Mouse (Mus musculus): ENCODE data around the gene Kiz. TPM values are rescaled to one million over a fixed set of nuclear protein-coding genes. Genes with fewer than 3 reads are reported as not detected.

Gene Kiz
- total and polyA plus RNA-seq, 2 experiments from 2014 or later = 6.9 to 18.6 TPM

DNA sequence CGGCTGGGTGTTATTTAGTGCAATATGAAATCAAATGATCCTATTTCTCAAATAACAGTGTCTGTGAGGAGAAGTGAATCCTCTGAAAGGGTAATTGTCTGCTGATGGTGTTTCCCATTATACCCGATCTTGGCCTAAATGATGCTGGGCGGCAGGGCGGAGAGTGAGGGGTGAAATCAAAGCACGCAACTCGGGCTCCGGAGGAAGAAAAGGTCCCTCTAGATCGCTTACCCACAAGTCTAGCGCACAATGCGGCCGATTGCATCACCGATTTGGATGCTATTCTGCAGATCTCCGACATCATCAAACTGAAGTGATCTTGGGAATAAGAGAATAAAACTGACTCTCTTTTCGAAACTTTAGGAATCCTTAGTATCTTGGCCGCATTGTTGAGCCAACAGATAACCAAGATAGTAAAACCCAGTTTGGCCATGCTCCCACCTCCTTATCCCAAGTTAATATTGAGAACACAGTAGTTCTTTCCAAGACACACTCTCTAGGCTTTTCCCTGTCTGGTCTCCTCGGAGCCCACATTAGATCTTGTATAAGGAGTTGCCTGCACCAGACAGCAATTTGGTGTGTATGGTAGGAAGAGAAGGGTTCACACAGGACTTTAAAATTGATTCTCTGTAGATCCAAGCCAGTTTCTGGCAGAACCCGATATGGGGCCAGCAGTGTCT, 18.7 kb upstream of the Kiz start:
- 0 out of 2 replicates have a peak overlapping the region, but pooled peaks have one; percentile 1 for H3K4me3 ChIP-seq (ENCODE audit: low read length)

DNA sequence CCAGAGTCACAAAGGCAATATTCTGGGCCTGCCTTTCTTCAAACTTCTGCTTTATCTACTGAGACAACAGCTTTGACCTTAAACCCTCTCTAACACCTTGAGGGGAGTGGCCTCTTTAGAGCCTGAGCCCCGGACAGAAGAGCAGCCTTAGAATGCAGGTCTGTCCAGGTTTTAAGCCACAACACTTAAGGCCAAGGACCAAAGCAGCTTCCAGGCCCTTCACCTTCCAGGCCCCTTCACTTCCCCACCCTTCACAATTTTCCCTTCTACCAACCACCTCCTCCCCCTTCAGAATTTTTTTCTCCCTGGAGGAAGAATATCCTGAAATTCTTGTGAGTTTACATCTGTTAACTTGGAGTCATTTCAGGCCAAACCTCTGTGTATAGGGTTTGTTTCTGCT, 18.0 kb upstream of the Kiz start:
- Histone ChIP-seq H3K4me2 (ENCODE audit: low read depth, low read length) (peak overlapping the region; percentile 49; the same call in 1 of the 2 replicates), H3K4me3 (ENCODE audit: low read length) (no peak overlapping the region)

More for the DNA sequence above, 18.7 kb upstream of the Kiz start:
- ATAC-seq (no peak), DNase-seq (ENCODE audit: low spot score) (peak; percentile 17)
- Histone ChIP-seq H3K36me3 (ENCODE audit: insufficient read depth, low read length) (no peaks in the 10 kb centered on the region), H3K9me3 (ENCODE audit: low read length) (no peaks in the 10 kb centered on the region), H3K27me3 (ENCODE audit: insufficient read depth, low read length) (peaks cover 76% of the 10 kb centered on the region), H3K4me2 (ENCODE audit: low read depth, low read length) (peak overlapping the region; percentile 49), H3K27ac (0 out of 2 replicates have a peak overlapping the region, but pooled peaks have one; percentile 27), H3K9ac (replicated peaks; ENCODE audit: low read length) (no peak overlapping the region), H3K4me1 (ENCODE audit: insufficient read depth, low read length) (no peaks in the 10 kb centered on the region)
- 12% methylated on average over 17 of the region's 17 CpGs for WGBS
- TF ChIP-seq CTCF (IDR thresholded peaks at IDR 0.05; ENCODE audit: low read depth) = no peak

DNA sequence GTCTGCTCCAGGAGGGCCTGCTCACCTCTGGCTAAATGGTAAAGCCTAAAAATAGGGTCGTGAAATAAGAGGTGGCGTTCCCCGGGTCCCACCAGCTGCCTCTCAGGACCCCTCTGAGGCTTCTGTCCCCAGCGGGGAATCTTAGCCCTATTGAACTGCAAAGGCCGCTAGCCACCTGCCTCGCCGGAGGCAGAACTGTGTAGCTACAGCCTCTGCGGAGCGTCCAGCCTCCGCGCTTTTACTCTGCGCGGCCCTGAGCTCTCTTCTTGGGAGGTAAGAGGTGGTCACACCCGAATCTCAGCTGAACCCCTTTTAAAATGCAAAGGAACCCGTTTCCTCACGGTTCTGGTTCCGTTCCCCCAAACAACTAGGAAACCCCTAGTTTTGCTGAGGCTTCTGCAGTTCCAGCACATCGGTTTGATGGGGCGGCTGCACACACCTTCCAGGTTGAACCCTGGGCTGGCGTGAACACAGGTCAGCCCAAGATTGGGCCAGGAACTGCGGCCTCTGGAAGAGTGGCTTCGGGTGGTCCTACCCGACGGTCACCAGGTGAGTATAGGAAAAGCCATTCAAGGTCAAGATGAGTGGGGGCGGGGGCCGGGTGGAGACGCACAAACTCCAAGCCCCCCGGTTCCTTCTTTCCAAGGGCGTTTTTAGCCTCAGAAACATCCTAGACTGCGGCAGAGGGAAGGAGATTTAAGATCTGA, 16.9 kb upstream of the Kiz start:
- no peak for DNase-seq (ENCODE audit: low spot score)
- Histone ChIP-seq H3K4me3 (ENCODE audit: low read length) (peak overlapping the region; percentile 26), H3K27me3 (ENCODE audit: insufficient read depth, low read length) (peaks cover 75% of the 10 kb centered on the region), H3K4me2 (ENCODE audit: low read depth, low read length) (peak overlapping the region; percentile 48), H3K9me3 (ENCODE audit: low read length) (no peaks in the 10 kb centered on the region), H3K27ac (peak overlapping the region; percentile 48; the same call in 1 of the 2 replicates), H3K9ac (replicated peaks; ENCODE audit: low read length) (peak overlapping the region; percentile 38), H3K4me1 (ENCODE audit: insufficient read depth, low read length) (no peaks in the 10 kb centered on the region), H3K36me3 (ENCODE audit: insufficient read depth, low read length) (no peaks in the 10 kb centered on the region)
- TF ChIP-seq CTCF (IDR thresholded peaks at IDR 0.05; ENCODE audit: low read depth) = no peak
- 6% methylated on average over 30 of the region's 30 CpGs for WGBS
- no peak for ATAC-seq

More for the DNA sequence above, 18.0 kb upstream of the Kiz start:
- no peaks in the 10 kb centered on the region for H3K4me1 ChIP-seq (ENCODE audit: insufficient read depth, low read length)
- no peak for ATAC-seq
- 22% methylated on average over 1 of the region's 1 CpGs for WGBS
- H3K9me3 ChIP-seq (ENCODE audit: low read length) = no peaks in the 10 kb centered on the region
- H3K36me3 ChIP-seq (ENCODE audit: insufficient read depth, low read length) = no peaks in the 10 kb centered on the region
- TF ChIP-seq CTCF (IDR thresholded peaks at IDR 0.05; ENCODE audit: low read depth) = no peak
- H3K9ac ChIP-seq (replicated peaks; ENCODE audit: low read length) = no peak overlapping the region
- no peak overlapping the region for H3K27ac ChIP-seq
- DNase-seq (ENCODE audit: low spot score) = no peak
- peaks cover 76% of the 10 kb centered on the region for H3K27me3 ChIP-seq (ENCODE audit: insufficient read depth, low read length)

DNA sequence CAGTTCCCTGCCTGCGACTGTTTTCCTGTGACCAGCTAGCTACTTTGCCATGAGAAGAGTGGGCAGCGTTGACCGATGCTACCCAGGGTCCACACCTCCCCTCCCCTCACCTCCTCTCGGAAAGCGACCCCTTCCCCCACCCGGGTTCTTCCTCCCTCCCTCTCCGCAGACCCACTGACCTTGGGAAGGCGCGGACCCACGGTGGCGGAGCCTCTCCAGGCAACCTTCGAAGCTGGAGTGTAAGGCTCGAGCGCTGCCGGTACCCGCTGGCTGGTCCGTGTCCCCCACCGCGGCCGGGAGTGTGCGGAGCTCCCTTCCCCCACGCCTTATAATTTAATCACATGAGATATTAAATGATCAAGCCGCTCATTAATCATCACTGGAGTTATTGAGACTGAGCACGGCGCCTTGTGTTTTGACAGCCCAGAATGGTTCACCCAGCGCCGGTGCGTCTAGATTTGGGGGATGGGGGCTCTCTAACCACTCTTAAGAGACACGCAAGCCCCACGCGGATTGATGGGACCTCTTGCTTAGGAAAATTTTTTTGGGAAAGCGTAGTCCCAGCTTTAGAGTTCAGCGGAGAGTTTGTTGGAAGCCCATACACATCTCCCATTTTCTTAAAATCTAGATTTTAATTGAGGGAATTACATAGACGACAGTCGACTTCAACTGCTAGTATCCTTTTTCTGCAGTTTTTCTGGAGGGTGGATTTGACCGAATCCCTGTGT, 16.2 kb upstream of the Kiz start:
- 4% methylated on average over 34 of the region's 36 CpGs for WGBS
- no peaks in the 10 kb centered on the region for H3K4me1 ChIP-seq (ENCODE audit: insufficient read depth, low read length)
- no peak for TF ChIP-seq CTCF (IDR thresholded peaks at IDR 0.05; ENCODE audit: low read depth)
- H3K4me2 ChIP-seq (ENCODE audit: low read depth, low read length) = peak overlapping the region; percentile 48
- ATAC-seq (peak; percentile 15; the same call in 1 of the 2 replicates), DNase-seq (ENCODE audit: low spot score) (peak; percentile 24)
- peak overlapping the region; percentile 38 for H3K9ac ChIP-seq (replicated peaks; ENCODE audit: low read length)
- H3K27ac ChIP-seq = peak overlapping the region; percentile 48; the same call in 1 of the 2 replicates
- peaks cover 68% of the 10 kb centered on the region for H3K27me3 ChIP-seq (ENCODE audit: insufficient read depth, low read length)
- H3K4me3 ChIP-seq (ENCODE audit: low read length) = peak overlapping the region; percentile 26
- no peaks in the 10 kb centered on the region for H3K36me3 ChIP-seq (ENCODE audit: insufficient read depth, low read length)
- no peaks in the 10 kb centered on the region for H3K9me3 ChIP-seq (ENCODE audit: low read length)

DNA sequence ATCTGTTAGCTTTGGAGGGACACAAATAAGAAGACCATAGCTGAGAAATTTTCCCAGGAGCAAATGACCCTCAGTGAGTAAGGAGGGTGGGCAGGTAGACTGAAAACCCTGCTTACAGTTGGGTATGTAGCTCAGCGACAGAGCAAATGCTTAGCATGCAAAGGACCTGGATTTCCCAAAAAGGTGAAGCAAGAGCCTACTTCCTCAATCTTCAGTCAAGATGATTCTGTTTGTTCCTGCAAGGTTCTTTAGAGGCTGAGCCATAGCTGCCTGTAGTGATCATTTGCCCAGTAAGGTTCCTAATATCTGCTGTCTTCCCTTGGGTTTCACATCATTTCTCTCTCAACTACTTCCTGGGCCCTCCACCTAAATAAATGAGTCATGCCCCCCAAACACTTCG, 7.8 kb upstream of the Kiz start:
- TF ChIP-seq CTCF (IDR thresholded peaks at IDR 0.05; ENCODE audit: low read depth) = no peak
- ATAC-seq (no peak), DNase-seq (ENCODE audit: low spot score) (no peak)
- Histone ChIP-seq H3K4me2 (ENCODE audit: low read depth, low read length) (no peak overlapping the region), H3K27me3 (ENCODE audit: insufficient read depth, low read length) (peaks cover 3% of the 10 kb centered on the region), H3K4me1 (ENCODE audit: insufficient read depth, low read length) (no peaks in the 10 kb centered on the region), H3K27ac (no peak overlapping the region), H3K9me3 (ENCODE audit: low read length) (no peaks in the 10 kb centered on the region), H3K36me3 (ENCODE audit: insufficient read depth, low read length) (no peaks in the 10 kb centered on the region), H3K9ac (replicated peaks; ENCODE audit: low read length) (no peak overlapping the region), H3K4me3 (ENCODE audit: low read length) (no peak overlapping the region)
- WGBS = 95% methylated on average over 2 of the region's 2 CpGs

DNA sequence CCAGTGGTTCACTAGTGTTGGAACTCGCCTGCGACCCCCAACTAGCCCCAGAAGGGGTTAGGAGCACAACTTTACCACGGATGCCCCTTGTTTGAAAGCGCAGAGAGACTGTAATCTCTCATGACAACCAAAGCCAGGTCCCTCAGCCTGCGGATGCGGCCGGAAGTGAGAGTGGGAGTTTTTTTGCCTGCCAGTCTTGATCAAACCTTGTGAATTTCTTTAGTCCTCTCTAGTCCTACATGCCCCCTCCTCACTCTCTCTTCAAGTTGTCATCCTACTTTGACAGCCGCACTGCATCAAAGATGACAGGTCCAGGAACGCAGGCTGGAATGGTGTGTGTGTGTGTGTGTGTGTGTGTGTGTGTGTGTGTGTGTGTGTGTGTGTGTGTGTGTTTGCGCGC, 456 bp downstream of the Kiz start:
- Histone ChIP-seq H3K4me3 (ENCODE audit: low read length) (peak overlapping the region; percentile 89), H3K4me1 (ENCODE audit: insufficient read depth, low read length) (0 out of 2 replicates have a peak, but pooled peaks cover 4% of the 10 kb centered on the region), H3K4me2 (ENCODE audit: low read depth, low read length) (peak overlapping the region; percentile 81), H3K36me3 (ENCODE audit: insufficient read depth, low read length) (no peaks in the 10 kb centered on the region), H3K9ac (replicated peaks; ENCODE audit: low read length) (peak overlapping the region; percentile 66), H3K27me3 (ENCODE audit: insufficient read depth, low read length) (no peaks in the 10 kb centered on the region; the same call in 1 of the 2 replicates), H3K27ac (peak overlapping the region; percentile 75), H3K9me3 (ENCODE audit: low read length) (no peaks in the 10 kb centered on the region)
- ATAC-seq = no peak
- TF ChIP-seq CTCF (IDR thresholded peaks at IDR 0.05; ENCODE audit: low read depth) = no peak
- 3% methylated on average over 11 of the region's 11 CpGs for WGBS
- DNase-seq (ENCODE audit: low spot score) = peak; percentile 53
